10 mouse cellular contexts compared by ENCODE assay signal in genomic region chr10:111365011-111365410, GRCm38 (mm10).
DNase-seq lines count a peak whose midpoint lies in the region; ATAC-seq lines count a peak whose summit lies in the region.
"Had no signal": no experiment of that assay in that cellular context is flagged by ENCODE, and none has a peak within 500 bp of the region (broad histone marks: within the 10 kb centered on the region; RNA-seq: fewer than 3 reads in every experiment).

No protein-coding gene starts in this region.

- no peaks in the 10 kb centered on the region for H3K9me3 ChIP-seq in hindbrain, embryonic 15.5 days
- no peaks in the 10 kb centered on the region for H3K9me3 ChIP-seq in hindbrain, embryonic 14.5 days (ENCODE audit: control insufficient read depth, low read length)
- no peaks in the 10 kb centered on the region for H3K9me3 ChIP-seq in midbrain, embryonic 13.5 days
- H3K9me3 ChIP-seq: embryonic facial prominence, embryonic 10.5 days; G1E had no signal

- no peaks in the 10 kb centered on the region for H3K27me3 ChIP-seq in hindbrain, embryonic 15.5 days
- H3K27me3 ChIP-seq in hindbrain, embryonic 14.5 days (ENCODE audit: control insufficient read depth, insufficient read depth, low read length) = no peaks in the 10 kb centered on the region
- no peaks in the 10 kb centered on the region for H3K27me3 ChIP-seq in midbrain, embryonic 13.5 days

- no peak overlapping the region for H3K9ac ChIP-seq in hindbrain, embryonic 15.5 days
- no peak overlapping the region for H3K9ac ChIP-seq in hindbrain, embryonic 14.5 days
- H3K9ac ChIP-seq in midbrain, embryonic 13.5 days (replicated peaks) = 0 out of 2 replicates have a peak overlapping the region, but pooled peaks have one; percentile 19

- ATAC-seq in hindbrain, embryonic 15.5 days (ENCODE audit: low FRiP score, low read depth) = 0 out of 2 replicates have a peak, but pooled peaks have one; percentile 48
- ATAC-seq in hindbrain, embryonic 14.5 days (ENCODE audit: low FRiP score) = no peak
- ATAC-seq in midbrain, embryonic 13.5 days = peak; percentile 29; the same call in 1 of the 2 replicates

- intact Hi-C loops in left cerebral cortex, postnatal 14 days (cut with DNase I) = no loop called here

- H3K27ac ChIP-seq in hindbrain, embryonic 15.5 days (replicated peaks) = no peak overlapping the region
- H3K27ac ChIP-seq in hindbrain, embryonic 14.5 days = no peak overlapping the region
- H3K27ac ChIP-seq in midbrain, embryonic 13.5 days = peak overlapping the region; percentile 62

- no peak for DNase-seq in hindbrain, embryonic 14.5 days (ENCODE audit: low spot score)
- DNase-seq in embryo, embryonic 10 days (ENCODE audit: low spot score) = peak; percentile 7
- peak; percentile 71 to 89 for DNase-seq in kidney, postnatal 36 days
- no peak for DNase-seq in cerebellum, adult 8-10 months
- DNase-seq in left cerebral cortex, postnatal 14 days (ENCODE audit: low spot score in 2 of 2) = no peak
- DNase-seq in cerebellum, postnatal 10 days = no peak

- no peak overlapping the region for H3K4me3 ChIP-seq in hindbrain, embryonic 15.5 days
- H3K4me3 ChIP-seq in hindbrain, embryonic 14.5 days (replicated peaks; ENCODE audit: low read length) = no peak overlapping the region
- H3K4me3 ChIP-seq in midbrain, embryonic 13.5 days (replicated peaks) = no peak overlapping the region
- H3K4me3 ChIP-seq: embryonic facial prominence, embryonic 10.5 days had no signal

- 75% methylated on average over 5 of the region's 5 CpGs for WGBS in hindbrain, embryonic 15.5 days
- 74% methylated on average over 5 of the region's 5 CpGs for WGBS in hindbrain, embryonic 14.5 days
- 63% methylated on average over 5 of the region's 5 CpGs for WGBS in midbrain, embryonic 13.5 days

- no peaks in the 10 kb centered on the region for H3K4me1 ChIP-seq in hindbrain, embryonic 15.5 days (replicated peaks)
- no peaks in the 10 kb centered on the region for H3K4me1 ChIP-seq in hindbrain, embryonic 14.5 days (replicated peaks; ENCODE audit: control insufficient read depth, insufficient read depth, low read length)
- H3K4me1 ChIP-seq in midbrain, embryonic 13.5 days (replicated peaks) = peaks cover 28% of the 10 kb centered on the region

- no peak overlapping the region for H3K4me2 ChIP-seq in hindbrain, embryonic 15.5 days
- H3K4me2 ChIP-seq in hindbrain, embryonic 14.5 days (replicated peaks) = no peak overlapping the region
- no peak overlapping the region for H3K4me2 ChIP-seq in midbrain, embryonic 13.5 days (replicated peaks)

- H3K36me3 ChIP-seq in hindbrain, embryonic 15.5 days = no peaks in the 10 kb centered on the region
- H3K36me3 ChIP-seq in hindbrain, embryonic 14.5 days (replicated peaks; ENCODE audit: control insufficient read depth, insufficient read depth) = no peaks in the 10 kb centered on the region
- no peaks in the 10 kb centered on the region for H3K36me3 ChIP-seq in midbrain, embryonic 13.5 days
- H3K36me3 ChIP-seq: embryonic facial prominence, embryonic 10.5 days; G1E had no signal

Comparison
In these comparisons a context has a peak if more than half of its experiments do, and no peak if none do; other contexts are left out.
1. DNase-seq: peak in embryo, embryonic 10 days (single experiment) and kidney, postnatal 36 days (2 of 2); none in hindbrain, embryonic 14.5 days (single experiment), cerebellum, adult 8-10 months (single experiment), left cerebral cortex, postnatal 14 days (0 of 2) and cerebellum, postnatal 10 days (0 of 2).